Mouse (Mus musculus) forebrain, embryonic 15.5 days (tissue): ENCODE results near the gene Ucn3. TPM values are rescaled to one million over a fixed set of nuclear protein-coding genes. Genes with fewer than 3 reads are reported as not detected.
A peak's percentile ranks its signal among the peaks of the same experiment; 100 is the strongest.
"Not testable (repeated sequence)": the region's sequence is repeated elsewhere in the genome, so short reads cannot be mapped to it uniquely, and the experiment has no call there.

Source experiments
- ATAC-seq: fragments of 200-750 bp; cut with Nextera tagmentation; replicated peaks from 2 replicates; pipeline ENCODE4 v1.8.0; 2017; ENCODE audit warnings: mild to moderate bottlenecking, moderate TSS enrichment, moderate library complexity
- H3K27ac ChIP-seq: fragments of 300-500 bp; sonication (generic); replicated peaks from 2 replicates; pipeline ENCODE4 v1.5.1; 2015; ENCODE audit warnings: mild to moderate bottlenecking, inconsistent platforms
- H3K27me3 ChIP-seq: fragments of 300-500 bp; sonication (generic); 2 replicates; pipeline ENCODE4 v1.6.1; 2015; ENCODE audit warnings: inconsistent platforms
- H3K36me3 ChIP-seq: fragments of 300-500 bp; sonication (generic); 2 replicates; pipeline ENCODE4 v1.6.1; 2015; ENCODE audit warnings: mild to moderate bottlenecking, inconsistent platforms
- H3K4me1 ChIP-seq: fragments of 300-500 bp; sonication (generic); 2 replicates; pipeline ENCODE4 v1.6.1; 2015; ENCODE audit warnings: inconsistent platforms
- H3K4me2 ChIP-seq: fragments of 300-500 bp; sonication (generic); replicated peaks from 2 replicates; pipeline ENCODE4 v1.6.1; 2015; ENCODE audit warnings: mild to moderate bottlenecking, inconsistent platforms
- H3K4me3 ChIP-seq: fragments of 300-500 bp; sonication (generic); 2 replicates; pipeline ENCODE4 v1.5.1; 2015; ENCODE audit warnings: mild to moderate bottlenecking, inconsistent platforms
- H3K9ac ChIP-seq: fragments of 300-500 bp; sonication (generic); replicated peaks from 2 replicates; pipeline ENCODE4 v1.6.1; 2015; ENCODE audit warnings: mild to moderate bottlenecking, inconsistent platforms
- H3K9me3 ChIP-seq: fragments of 300-500 bp; sonication (generic); 2 replicates; pipeline ENCODE4 v1.6.1; 2016; ENCODE audit warnings: inconsistent platforms
- WGBS: fragments of 180-500 bp; shearing (Covaris S2); methylation state at CpG from one replicate; pipeline ENCODE4 v1.1.7; 2015; ENCODE audit warnings: mixed read lengths; 5-methylcytosine and 5-hydroxymethylcytosine counted together
- polyA plus RNA-seq: library from polyadenylated mRNA; unstranded; fragments of >200 nt; fragmentation: Nextera tagmentation; extraction: Ambion mirVana; gene quantifications from 2 replicates; pipeline ENCODE4 v1.2.1, GENCODE M21; 2015

Gene Ucn3
- polyA plus RNA-seq, 1 experiment from 2014 or later = 0.19 TPM

- no peak for ATAC-seq
- Histone ChIP-seq H3K4me2 (no peak overlapping the region), H3K4me3 (no peak overlapping the region), H3K9ac (no peak overlapping the region), H3K27ac (no peak overlapping the region), H3K27me3 (no peaks in the 10 kb centered on the region), H3K4me1 (no peaks in the 10 kb centered on the region), H3K9me3 (no peaks in the 10 kb centered on the region), H3K36me3 (no peaks in the 10 kb centered on the region)
- 88% methylated on average over 5 of the region's 5 CpGs for WGBS
Measured at GRCm38 (mm10) chr13:3910356-3910755, 34.8 kb downstream of the Ucn3 start.

- Histone ChIP-seq H3K4me2 (no peak overlapping the region), H3K27me3 (no peaks in the 10 kb centered on the region), H3K27ac (no peak overlapping the region), H3K9me3 (no peaks in the 10 kb centered on the region), H3K4me1 (no peaks in the 10 kb centered on the region), H3K9ac (no peak overlapping the region), H3K4me3 (no peak overlapping the region), H3K36me3 (no peaks in the 10 kb centered on the region)
- 89% methylated on average over 4 of the region's 4 CpGs for WGBS
- ATAC-seq = no peak
Measured at GRCm38 (mm10) chr13:3908262-3908661, 36.9 kb downstream of the Ucn3 start.

GRCm38 (mm10) chr13:3907151-3907696, 37.9 kb downstream of the Ucn3 start:
- no peaks in the 10 kb centered on the region for H3K4me1 ChIP-seq
- H3K4me3 ChIP-seq = no peak overlapping the region
- WGBS = 90% methylated on average over 6 of the region's 6 CpGs
- H3K36me3 ChIP-seq = no peaks in the 10 kb centered on the region
- ATAC-seq = no peak
- H3K9me3 ChIP-seq = no peaks in the 10 kb centered on the region
- no peak overlapping the region for H3K27ac ChIP-seq
- H3K9ac ChIP-seq = no peak overlapping the region
- H3K27me3 ChIP-seq = no peaks in the 10 kb centered on the region
- no peak overlapping the region for H3K4me2 ChIP-seq

GRCm38 (mm10) chr13:3899301-3899700, 45.8 kb downstream of the Ucn3 start:
- Histone ChIP-seq H3K4me2 (no peak overlapping the region), H3K36me3 (no peaks in the 10 kb centered on the region), H3K4me1 (no peaks in the 10 kb centered on the region), H3K9me3 (no peaks in the 10 kb centered on the region), H3K27me3 (no peaks in the 10 kb centered on the region), H3K27ac (no peak overlapping the region), H3K4me3 (no peak overlapping the region), H3K9ac (no peak overlapping the region)
- ATAC-seq = no peak
- 92% methylated on average over 9 of the region's 9 CpGs for WGBS

- not testable (repeated sequence) for H3K27ac ChIP-seq, H3K9me3 ChIP-seq, H3K9ac ChIP-seq, H3K4me2 ChIP-seq, H3K4me3 ChIP-seq, H3K36me3 ChIP-seq, H3K4me1 ChIP-seq, ATAC-seq, H3K27me3 ChIP-seq
- 93% methylated on average over 5 of the region's 5 CpGs for WGBS
Measured at GRCm38 (mm10) chr13:3898202-3898601, 46.9 kb downstream of the Ucn3 start.

GRCm38 (mm10) chr13:3896913-3897312, 48.2 kb downstream of the Ucn3 start:
- H3K27ac ChIP-seq = no peak overlapping the region
- no peaks in the 10 kb centered on the region for H3K36me3 ChIP-seq
- WGBS = 38% methylated on average over 5 of the region's 5 CpGs
- H3K9ac ChIP-seq = no peak overlapping the region
- H3K9me3 ChIP-seq = no peaks in the 10 kb centered on the region
- no peaks in the 10 kb centered on the region for H3K27me3 ChIP-seq
- no peak for ATAC-seq
- no peak overlapping the region for H3K4me2 ChIP-seq
- H3K4me3 ChIP-seq = no peak overlapping the region
- H3K4me1 ChIP-seq = peaks cover 4% of the 10 kb centered on the region

- Histone ChIP-seq H3K27me3 (no peaks in the 10 kb centered on the region), H3K4me2 (no peak overlapping the region), H3K27ac (no peak overlapping the region), H3K9me3 (no peaks in the 10 kb centered on the region), H3K36me3 (no peaks in the 10 kb centered on the region), H3K4me3 (no peak overlapping the region), H3K4me1 (peaks cover 4% of the 10 kb centered on the region), H3K9ac (no peak overlapping the region)
- ATAC-seq = no peak
- 94% methylated on average over 6 of the region's 6 CpGs for WGBS
Measured at GRCm38 (mm10) chr13:3896032-3896431, 49.1 kb downstream of the Ucn3 start.

- no peak overlapping the region for H3K4me2 ChIP-seq
- no peak for ATAC-seq
- H3K9me3 ChIP-seq = no peaks in the 10 kb centered on the region
- no peaks in the 10 kb centered on the region for H3K27me3 ChIP-seq
- H3K4me3 ChIP-seq = no peak overlapping the region
- H3K4me1 ChIP-seq = peaks cover 4% of the 10 kb centered on the region
- no peaks in the 10 kb centered on the region for H3K36me3 ChIP-seq
- H3K9ac ChIP-seq = no peak overlapping the region
- WGBS = 87% methylated on average over 8 of the region's 8 CpGs
- no peak overlapping the region for H3K27ac ChIP-seq
Measured at GRCm38 (mm10) chr13:3895397-3895980, 49.7 kb downstream of the Ucn3 start.

GRCm38 (mm10) chr13:3894549-3894948, 50.6 kb downstream of the Ucn3 start:
- WGBS = 80% methylated on average over 8 of the region's 8 CpGs
- Histone ChIP-seq H3K27ac (no peak overlapping the region), H3K4me1 (peaks cover 4% of the 10 kb centered on the region), H3K9me3 (no peaks in the 10 kb centered on the region), H3K9ac (no peak overlapping the region), H3K4me2 (no peak overlapping the region), H3K36me3 (no peaks in the 10 kb centered on the region), H3K27me3 (no peaks in the 10 kb centered on the region), H3K4me3 (no peak overlapping the region)
- no peak for ATAC-seq

GRCm38 (mm10) chr13:3893126-3893734, 51.9 kb downstream of the Ucn3 start:
- H3K4me1 ChIP-seq = peaks cover 4% of the 10 kb centered on the region
- WGBS = under 1% methylated on average over 35 of the region's 35 CpGs
- H3K27ac ChIP-seq = no peak overlapping the region
- H3K9me3 ChIP-seq = no peaks in the 10 kb centered on the region
- ATAC-seq = peak; percentile 99
- peak overlapping the region; percentile 82 for H3K4me2 ChIP-seq
- no peaks in the 10 kb centered on the region for H3K27me3 ChIP-seq
- peak overlapping the region; percentile 68 for H3K9ac ChIP-seq
- H3K4me3 ChIP-seq = peak overlapping the region; percentile 60
- H3K36me3 ChIP-seq = no peaks in the 10 kb centered on the region

GRCm38 (mm10) chr13:3892601-3893000, 52.5 kb downstream of the Ucn3 start:
- 16% methylated on average over 7 of the region's 7 CpGs for WGBS
- 0 out of 2 replicates have a peak, but pooled peaks cover 1% of the 10 kb centered on the region for H3K36me3 ChIP-seq
- no peak for ATAC-seq
- no peaks in the 10 kb centered on the region for H3K9me3 ChIP-seq
- H3K27ac ChIP-seq = no peak overlapping the region
- peaks cover 4% of the 10 kb centered on the region for H3K4me1 ChIP-seq
- peak overlapping the region; percentile 68 for H3K9ac ChIP-seq
- H3K27me3 ChIP-seq = no peaks in the 10 kb centered on the region
- H3K4me3 ChIP-seq = peak overlapping the region; percentile 60
- peak overlapping the region; percentile 82 for H3K4me2 ChIP-seq

- WGBS = 69% methylated on average over 8 of the region's 8 CpGs
- no peak overlapping the region for H3K4me3 ChIP-seq
- H3K27me3 ChIP-seq = no peaks in the 10 kb centered on the region
- H3K4me2 ChIP-seq = no peak overlapping the region
- no peak overlapping the region for H3K9ac ChIP-seq
- H3K9me3 ChIP-seq = no peaks in the 10 kb centered on the region
- peaks cover 4% of the 10 kb centered on the region for H3K4me1 ChIP-seq
- no peak overlapping the region for H3K27ac ChIP-seq
- ATAC-seq = no peak
- peaks cover 10% of the 10 kb centered on the region for H3K36me3 ChIP-seq
Measured at GRCm38 (mm10) chr13:3891479-3892087, 53.6 kb downstream of the Ucn3 start.
